Mouse (Mus musculus) urinary bladder, adult 2 months (tissue): Measurements from ENCODE around the gene Eps8l3. TPM values are rescaled to one million over a fixed set of nuclear protein-coding genes. Genes with fewer than 3 reads are reported as not detected.

Source experiments
- DNase-seq: peaks from one replicate; pipeline ENCODE4 v3.0.0; 2022; ENCODE audit warnings: low spot score
- polyA plus RNA-seq: library from polyadenylated mRNA; depleted of rRNA; stranded (reverse); fragments of >200 nt; gene quantifications from 2 replicates; pipeline ENCODE4 v1.2.3, GENCODE M21; 2012

Eps8l3 gene
- polyA plus RNA-seq, 1 experiment, result not detected

DNA sequence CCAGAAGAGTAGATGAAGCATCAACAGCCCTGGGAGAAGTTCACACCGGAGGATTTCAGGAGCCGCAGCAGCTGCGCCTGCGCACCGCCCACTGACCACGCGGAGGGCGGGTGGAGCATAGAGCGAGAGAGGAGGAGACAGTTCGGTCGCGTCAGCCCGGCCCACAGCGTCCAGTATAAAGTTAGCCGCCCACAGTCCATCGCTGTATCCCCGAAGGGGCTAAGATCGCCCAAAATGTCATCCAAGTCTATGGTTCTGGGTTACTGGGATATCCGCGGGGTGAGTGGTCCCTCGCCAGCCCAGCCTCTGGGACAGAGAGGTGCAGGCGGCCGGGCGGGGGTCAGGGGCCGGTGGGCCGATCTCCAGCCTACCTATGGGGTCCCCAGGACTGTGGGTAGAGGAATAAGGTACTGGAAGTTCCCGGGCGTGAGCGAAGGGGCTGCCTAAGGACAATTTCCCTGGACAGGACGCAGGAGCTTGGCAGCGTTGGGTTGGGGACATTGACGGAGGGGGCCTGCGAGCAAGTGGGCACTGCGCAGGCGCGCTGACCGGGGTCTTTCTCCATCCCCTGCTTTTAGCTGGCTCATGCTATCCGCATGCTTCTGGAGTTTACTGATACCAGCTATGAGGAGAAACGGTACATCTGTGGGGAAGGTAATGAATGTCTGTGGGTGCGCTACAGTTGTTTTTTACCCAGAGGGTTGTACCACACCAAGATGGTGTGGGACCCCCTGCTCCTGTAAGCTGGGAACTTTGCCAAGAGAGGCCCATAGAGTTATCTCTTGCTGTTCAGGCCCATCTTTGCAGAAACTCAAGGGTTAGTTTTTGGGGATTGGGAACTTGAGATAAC, 18.9 kb downstream of the Eps8l3 start, which contains the start of gene Gstm5:
TSS of gene Gstm5 (plus strand) at position 102 of the 850 bp plus-strand sequence.
- DNase-seq, result peak; percentile 53

GRCm38 (mm10) chr3:107898691-107899090, 21.7 kb downstream of the Eps8l3 start:
- no peak for DNase-seq

GRCm38 (mm10) chr3:107900955-107901673, 24.1 kb downstream of the Eps8l3 start:
- no peak for DNase-seq

- no peak for DNase-seq
Measured at GRCm38 (mm10) chr3:107905942-107906341, 28.9 kb downstream of the Eps8l3 start.

GRCm38 (mm10) chr3:107916674-107917073, 39.6 kb downstream of the Eps8l3 start:
- DNase-seq, result no peak

- DNase-seq, result no peak
Measured at GRCm38 (mm10) chr3:107917097-107917496, 40.1 kb downstream of the Eps8l3 start.

GRCm38 (mm10) chr3:107917783-107918408, 40.9 kb downstream of the Eps8l3 start:
- DNase-seq, result no peak

DNA sequence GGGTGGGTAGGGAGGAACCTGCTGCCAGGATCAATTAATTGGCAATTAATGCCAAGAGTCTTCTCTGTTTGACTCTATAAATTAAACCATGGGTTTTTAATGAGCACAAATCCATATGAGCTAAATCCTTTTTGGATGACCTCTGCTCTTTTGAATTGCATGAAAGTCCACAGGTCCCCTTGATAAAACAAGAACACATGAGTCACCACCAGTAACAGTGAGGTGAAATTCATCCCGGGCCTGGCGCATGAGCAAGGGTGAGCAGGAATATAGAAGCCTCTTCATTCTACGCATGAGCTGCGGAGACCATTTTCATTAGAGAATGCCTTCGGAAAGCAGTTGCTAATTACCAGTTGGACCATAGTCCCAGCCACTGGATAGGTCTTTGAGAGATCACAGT, 43.3 kb downstream of the Eps8l3 start:
- no peak for DNase-seq

- no peak for DNase-seq
Measured at GRCm38 (mm10) chr3:107925335-107925734, 48.3 kb downstream of the Eps8l3 start.

- no peak for DNase-seq
Measured at GRCm38 (mm10) chr3:107927841-107928240, 50.8 kb downstream of the Eps8l3 start.

GRCm38 (mm10) chr3:107928691-107929090, 51.7 kb downstream of the Eps8l3 start:
- no peak for DNase-seq

- no peak for DNase-seq
Measured at GRCm38 (mm10) chr3:107929243-107929642, 52.2 kb downstream of the Eps8l3 start.

DNA sequence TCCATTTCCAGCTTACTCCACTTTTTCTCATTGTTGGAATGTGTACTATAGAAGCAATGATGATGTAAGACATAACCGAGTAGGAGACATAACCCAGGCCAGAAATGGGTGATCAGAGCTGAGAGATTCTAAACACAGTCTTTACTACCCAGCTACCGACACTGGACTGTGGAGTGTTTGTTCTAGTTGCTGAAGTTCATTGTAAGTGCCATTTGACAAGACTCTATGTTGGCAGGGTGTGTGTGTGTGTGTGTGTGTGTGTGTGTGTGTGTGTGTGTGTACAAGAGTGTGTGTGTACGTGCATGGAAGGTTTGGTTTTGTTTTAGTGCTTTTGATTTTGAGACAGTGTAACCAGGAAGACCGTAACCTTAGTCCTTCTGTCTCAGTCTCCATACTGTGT, 52.7 kb downstream of the Eps8l3 start:
- DNase-seq, result no peak

DNA sequence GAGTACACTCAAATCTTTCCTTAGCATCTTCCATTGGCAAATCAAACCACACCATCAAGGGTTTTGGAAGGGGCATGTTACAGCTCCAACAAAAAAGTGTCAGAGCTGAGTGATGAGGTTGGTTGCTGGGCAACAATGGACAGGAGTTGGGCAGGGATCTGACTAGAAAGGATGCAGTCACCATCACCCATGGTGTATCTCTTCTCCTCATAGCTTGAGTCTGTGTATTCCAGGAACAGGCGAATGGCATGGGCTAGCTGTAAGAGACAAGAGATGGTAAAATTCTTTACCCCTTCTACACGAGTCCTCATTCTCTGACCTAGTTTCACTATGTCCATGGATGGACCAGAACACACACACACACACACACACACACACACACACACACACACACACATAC, 54.1 kb downstream of the Eps8l3 start:
- no peak for DNase-seq

DNA sequence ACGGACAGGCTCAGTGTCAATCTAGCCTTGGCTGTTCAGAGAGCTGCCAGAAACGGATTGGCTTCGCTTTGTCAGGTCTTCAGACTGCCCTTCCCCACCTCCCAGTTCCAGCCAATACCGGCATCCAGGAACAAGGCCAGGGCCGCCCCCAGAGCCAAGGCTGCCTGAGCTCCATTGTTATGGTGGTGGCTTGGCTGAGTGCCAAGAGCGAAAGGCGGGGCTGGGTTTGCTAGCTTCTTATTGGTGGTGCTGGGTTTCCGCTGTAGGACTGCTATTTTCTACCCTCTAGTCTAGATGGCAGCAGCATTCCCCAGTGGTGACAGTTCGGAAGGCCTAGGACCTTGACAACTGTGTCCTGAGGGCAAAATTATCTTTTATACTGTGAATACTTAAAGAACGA, 54.6 kb downstream of the Eps8l3 start, which contains the start of gene Gstm7:
TSS of gene Gstm7 (minus strand) at position 148 of the 400 bp plus-strand sequence.
- DNase-seq, result peak; percentile 81

DNA sequence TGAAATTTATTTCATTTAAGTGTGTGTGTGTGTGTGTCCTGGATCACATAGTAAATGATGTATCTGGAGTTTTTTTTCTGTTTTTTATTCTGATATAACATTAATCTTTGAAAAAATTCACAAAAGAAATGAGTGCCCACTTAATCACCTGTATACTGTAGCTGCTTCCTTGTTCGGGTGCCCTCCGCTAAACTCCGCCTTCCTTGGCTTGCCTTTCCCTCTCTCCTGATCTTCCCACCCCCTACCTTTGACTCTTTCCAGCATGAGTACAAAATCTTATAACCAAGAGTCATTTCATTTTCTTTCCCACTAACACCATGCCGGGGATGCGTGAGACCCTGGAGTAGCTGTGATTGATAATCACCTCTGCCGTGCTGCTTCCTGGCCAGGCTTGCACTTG, 55.1 kb downstream of the Eps8l3 start:
- DNase-seq, result no peak

- no peak for DNase-seq
Measured at GRCm38 (mm10) chr3:107935268-107935667, 58.2 kb downstream of the Eps8l3 start.

DNA sequence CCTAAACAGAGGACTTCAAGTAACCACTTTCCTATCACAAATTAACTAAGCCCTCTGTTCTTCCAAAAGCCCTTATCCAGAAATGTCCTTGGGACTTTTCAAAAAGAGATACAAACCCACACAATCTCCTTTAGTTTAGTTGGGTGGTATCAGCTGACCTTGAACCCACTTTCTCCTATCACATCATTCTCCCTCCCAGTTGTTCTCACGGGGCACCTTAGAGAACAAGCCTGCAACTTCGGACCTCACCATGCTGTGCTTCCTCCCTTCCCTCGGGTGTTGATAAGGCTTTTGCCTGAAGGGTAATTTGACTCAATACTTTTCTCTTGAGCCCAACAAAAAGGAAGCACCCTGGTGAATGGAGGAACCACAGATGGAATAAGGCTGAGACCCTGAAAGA, 58.9 kb downstream of the Eps8l3 start:
- no peak for DNase-seq

- DNase-seq, result peak; percentile 54
Measured at GRCm38 (mm10) chr3:107939403-107939802, 62.4 kb downstream of the Eps8l3 start.

- DNase-seq, result no peak
Measured at GRCm38 (mm10) chr3:107939830-107940229, 62.8 kb downstream of the Eps8l3 start.

DNA sequence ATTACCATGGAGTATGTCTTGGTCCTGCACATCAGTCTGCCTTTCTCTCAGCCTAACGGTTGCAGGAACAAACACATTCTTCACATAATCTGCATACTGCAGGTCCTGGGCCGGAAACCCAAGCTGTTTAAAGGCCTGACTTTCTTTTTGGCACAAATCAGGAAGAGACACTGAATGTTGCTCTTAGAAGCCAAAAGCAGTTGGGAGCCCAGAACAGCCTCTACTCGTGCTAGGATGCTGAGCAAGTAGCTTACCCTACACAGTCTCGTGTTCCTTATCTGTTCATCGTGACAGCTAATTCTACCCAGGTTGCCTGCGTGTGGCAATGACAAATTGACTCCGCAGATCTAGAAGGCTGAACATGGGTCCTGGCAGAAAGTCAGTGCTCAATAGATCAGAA, 63.5 kb downstream of the Eps8l3 start:
- DNase-seq, result no peak

- DNase-seq, result no peak
Measured at GRCm38 (mm10) chr3:107941261-107941660, 64.2 kb downstream of the Eps8l3 start.
